Mouse (Mus musculus) limb, embryonic 11.5 days (tissue): ENCODE measurements around the gene Manf. TPM values are rescaled to one million over a fixed set of nuclear protein-coding genes. Genes with fewer than 3 reads are reported as not detected.
A peak's percentile ranks its signal among the peaks of the same experiment; 100 is the strongest.

ENCODE experiments used
- ATAC-seq: fragments of 200-750 bp; cut with Nextera tagmentation; 2 replicates; pipeline ENCODE4 v1.8.0; 2017; ENCODE audit warnings: low read depth; ENCODE audit not compliant: insufficient number of reproducible peaks, low FRiP score, low TSS enrichment
- DNase-seq: peaks from one replicate; pipeline ENCODE4 v3.0.0-alpha.2; 2015; ENCODE audit warnings: low spot score
- H3K27ac ChIP-seq: fragments of 300-500 bp; sonication (generic); replicated peaks from 2 replicates; pipeline ENCODE4 v1.5.1; 2014; ENCODE audit warnings: low read depth, mild to moderate bottlenecking, low read length
- H3K27me3 ChIP-seq: fragments of 300-500 bp; sonication (generic); 2 replicates; pipeline ENCODE4 v1.6.1; 2014; ENCODE audit warnings: mild to moderate bottlenecking, low read length, mixed read lengths; ENCODE audit not compliant: control insufficient read depth, insufficient read depth
- H3K36me3 ChIP-seq: fragments of 300-500 bp; sonication (generic); 2 replicates; pipeline ENCODE4 v1.6.1; 2014; ENCODE audit warnings: mild to moderate bottlenecking, low read length, moderate library complexity, mixed read lengths; ENCODE audit not compliant: control insufficient read depth, insufficient read depth
- H3K4me1 ChIP-seq: fragments of 300-500 bp; sonication (generic); 2 replicates; pipeline ENCODE4 v1.6.1; 2014; ENCODE audit warnings: low read length, mixed read lengths; ENCODE audit not compliant: control insufficient read depth, insufficient read depth
- H3K4me2 ChIP-seq: fragments of 300-500 bp; sonication (generic); 2 replicates; pipeline ENCODE4 v1.6.1; 2014; ENCODE audit warnings: low read depth, mild to moderate bottlenecking, moderate library complexity; ENCODE audit not compliant: severe bottlenecking
- H3K4me3 ChIP-seq: fragments of 300-500 bp; sonication (generic); 2 replicates; pipeline ENCODE4 v1.5.1; 2014; ENCODE audit warnings: low read depth, low read length
- H3K9ac ChIP-seq: fragments of 300-500 bp; sonication (generic); 2 replicates; pipeline ENCODE4 v1.6.1; 2014; ENCODE audit warnings: mild to moderate bottlenecking, low read length
- H3K9me3 ChIP-seq: fragments of 300-500 bp; sonication (generic); 2 replicates; pipeline ENCODE4 v1.6.1; 2016; ENCODE audit warnings: low read length; ENCODE audit not compliant: control insufficient read depth
- WGBS: fragments of 180-500 bp; shearing (Covaris S2); extraction: QIAGEN DNeasy Blood & Tissue Kit; methylation state at CpG from one replicate; pipeline ENCODE4 v1.1.7; 2014; 5-methylcytosine and 5-hydroxymethylcytosine counted together
- polyA plus RNA-seq: library from polyadenylated mRNA; unstranded; fragments of >200 nt; fragmentation: Nextera tagmentation; extraction: Ambion mirVana; gene quantifications from 2 replicates; pipeline ENCODE4 v1.2.1, GENCODE M21; 2014

Gene Manf
- polyA plus RNA-seq, 1 experiment from 2014 or later, result 331 TPM

- Histone ChIP-seq H3K36me3 (no peaks in the 10 kb centered on the region), H3K9me3 (no peaks in the 10 kb centered on the region), H3K4me2 (no peak overlapping the region), H3K27me3 (no peaks in the 10 kb centered on the region), H3K4me1 (no peaks in the 10 kb centered on the region), H3K27ac (no peak overlapping the region), H3K4me3 (no peak overlapping the region), H3K9ac (no peak overlapping the region)
- no peak for ATAC-seq
- no peak for DNase-seq
- WGBS, result 13% methylated on average over 1 of the region's 1 CpGs
Measured at GRCm38 (mm10) chr9:106903791-106904134, 12.0 kb upstream of the Manf start.

DNA sequence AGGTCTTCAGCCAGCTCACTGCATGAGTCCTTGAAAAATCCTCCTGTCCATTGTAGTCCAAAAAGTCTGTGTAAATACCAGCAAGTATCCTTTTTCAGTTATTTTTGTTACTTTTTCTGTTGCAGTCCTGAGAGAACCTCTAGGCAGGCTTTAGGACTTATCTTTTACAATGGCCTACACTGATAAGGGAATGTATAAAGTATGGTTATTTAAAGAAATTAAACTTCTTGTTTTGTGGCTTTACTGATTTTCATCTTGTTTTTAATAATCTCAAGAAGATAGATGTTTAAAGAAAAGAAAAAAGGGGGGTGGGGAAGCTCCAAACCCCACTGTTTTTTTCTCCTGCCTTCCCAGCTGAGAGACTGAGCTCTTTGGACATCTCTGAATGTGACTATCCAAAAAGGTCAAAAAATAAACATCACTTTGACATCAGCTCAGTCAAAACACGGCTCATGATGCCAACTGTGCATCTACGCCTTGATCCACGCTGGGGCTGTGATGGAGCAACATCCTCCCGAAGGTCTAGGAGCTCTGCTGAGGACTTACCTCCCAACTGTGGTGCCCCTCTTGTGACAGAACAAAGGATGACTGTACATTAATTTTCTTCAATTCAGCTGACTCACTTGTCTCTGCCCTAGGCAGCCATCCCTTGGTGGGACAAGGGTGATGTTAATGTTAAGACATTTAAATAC, 11.5 kb upstream of the Manf start:
- DNase-seq (no peak), ATAC-seq (no peak)
- H3K9ac ChIP-seq, result no peak overlapping the region
- no peaks in the 10 kb centered on the region for H3K27me3 ChIP-seq
- no peak overlapping the region for H3K4me3 ChIP-seq
- H3K4me2 ChIP-seq, result no peak overlapping the region
- no peaks in the 10 kb centered on the region for H3K9me3 ChIP-seq
- H3K36me3 ChIP-seq, result no peaks in the 10 kb centered on the region
- H3K27ac ChIP-seq, result no peak overlapping the region
- 80% methylated on average over 4 of the region's 4 CpGs for WGBS
- H3K4me1 ChIP-seq, result no peaks in the 10 kb centered on the region

DNA sequence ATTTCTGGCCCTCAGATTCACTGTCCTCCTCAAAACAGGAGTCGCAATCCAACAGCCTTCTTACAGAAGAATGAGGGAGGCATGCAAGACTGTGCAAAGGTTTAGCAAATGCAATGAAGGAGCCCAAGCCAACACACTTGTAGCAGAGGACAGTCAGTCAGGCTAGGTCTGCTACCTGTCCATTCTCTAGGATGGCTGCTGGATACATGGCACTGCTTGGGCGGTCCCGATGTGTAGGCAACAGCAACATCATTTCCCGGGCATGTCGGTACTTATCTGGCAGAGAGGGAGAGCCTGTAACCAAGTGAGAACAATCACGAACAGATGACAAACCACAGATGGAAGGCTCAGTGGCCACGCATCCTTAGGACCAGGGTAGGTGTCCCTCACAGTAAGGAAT, 9.8 kb upstream of the Manf start:
- no peak for ATAC-seq
- no peak overlapping the region for H3K27ac ChIP-seq
- no peaks in the 10 kb centered on the region for H3K27me3 ChIP-seq
- no peaks in the 10 kb centered on the region for H3K9me3 ChIP-seq
- DNase-seq, result no peak
- no peaks in the 10 kb centered on the region for H3K36me3 ChIP-seq
- no peaks in the 10 kb centered on the region for H3K4me1 ChIP-seq
- 92% methylated on average over 7 of the region's 7 CpGs for WGBS
- no peak overlapping the region for H3K4me3 ChIP-seq
- no peak overlapping the region for H3K9ac ChIP-seq
- no peak overlapping the region for H3K4me2 ChIP-seq

DNA sequence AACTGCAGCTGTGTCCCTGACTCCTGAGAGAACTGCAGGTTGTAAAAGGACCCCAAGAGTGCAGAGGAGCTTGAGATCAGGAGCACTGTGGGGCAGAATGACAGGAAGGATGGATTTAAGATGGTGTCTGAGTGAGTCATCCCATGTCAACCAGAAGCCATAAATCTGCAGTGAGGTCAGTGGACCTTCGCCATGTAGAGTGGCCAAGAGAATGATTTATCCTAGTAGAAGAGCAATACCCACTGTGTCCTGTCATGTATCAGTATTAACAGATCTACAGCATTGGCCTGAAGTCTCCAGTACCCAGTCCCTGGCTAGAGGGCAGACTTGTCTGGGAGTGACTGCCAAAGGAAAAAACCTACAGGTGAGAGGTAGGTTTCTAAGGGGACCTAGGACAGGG, 7.1 kb upstream of the Manf start:
- Histone ChIP-seq H3K9ac (no peak overlapping the region), H3K4me3 (no peak overlapping the region), H3K9me3 (no peaks in the 10 kb centered on the region), H3K27ac (no peak overlapping the region), H3K27me3 (no peaks in the 10 kb centered on the region), H3K4me2 (no peak overlapping the region), H3K4me1 (no peaks in the 10 kb centered on the region), H3K36me3 (no peaks in the 10 kb centered on the region)
- 84% methylated on average over 1 of the region's 1 CpGs for WGBS
- no peak for DNase-seq
- no peak for ATAC-seq

GRCm38 (mm10) chr9:106893327-106893726, 1.5 kb upstream of the Manf start:
- Histone ChIP-seq H3K4me2 (no peak overlapping the region; the same call in 1 of the 2 replicates), H3K4me3 (no peak overlapping the region)

DNA sequence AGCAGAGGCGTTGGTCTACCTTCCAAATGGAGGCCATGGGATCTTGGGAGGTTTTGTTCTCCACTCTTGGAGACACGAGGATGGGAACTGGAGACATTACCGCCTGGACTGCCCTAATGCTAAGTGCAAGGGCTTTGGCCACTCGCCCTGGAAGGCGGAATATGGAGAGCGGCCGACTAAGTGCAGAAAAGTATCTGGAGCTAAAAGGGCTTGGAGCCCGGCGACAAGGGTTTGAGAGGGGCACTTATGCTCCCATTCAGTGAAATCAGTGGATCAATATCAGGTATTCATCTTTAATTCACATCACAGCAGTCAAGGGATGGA, 735 bp upstream of the Manf start:
- Histone ChIP-seq H3K4me2 (peak overlapping the region; percentile 70), H3K4me3 (peak overlapping the region; percentile 93), H3K9me3 (no peaks in the 10 kb centered on the region), H3K27me3 (no peaks in the 10 kb centered on the region), H3K36me3 (peaks cover 11% of the 10 kb centered on the region; the same call in 1 of the 2 replicates), H3K9ac (peak overlapping the region; percentile 65), H3K27ac (peak overlapping the region; percentile 89), H3K4me1 (peaks cover 11% of the 10 kb centered on the region)
- under 1% methylated on average over 9 of the region's 9 CpGs for WGBS
- ATAC-seq (no peak), DNase-seq (no peak)

More at GRCm38 (mm10) chr9:106893327-106893726, 1.5 kb upstream of the Manf start:
- no peaks in the 10 kb centered on the region for H3K27me3 ChIP-seq
- peaks cover 11% of the 10 kb centered on the region for H3K4me1 ChIP-seq
- H3K36me3 ChIP-seq, result peaks cover 11% of the 10 kb centered on the region; the same call in 1 of the 2 replicates
- no peak for DNase-seq
- H3K27ac ChIP-seq, result no peak overlapping the region
- 59% methylated on average over 3 of the region's 3 CpGs for WGBS
- no peaks in the 10 kb centered on the region for H3K9me3 ChIP-seq
- no peak overlapping the region for H3K9ac ChIP-seq
- no peak for ATAC-seq

DNA sequence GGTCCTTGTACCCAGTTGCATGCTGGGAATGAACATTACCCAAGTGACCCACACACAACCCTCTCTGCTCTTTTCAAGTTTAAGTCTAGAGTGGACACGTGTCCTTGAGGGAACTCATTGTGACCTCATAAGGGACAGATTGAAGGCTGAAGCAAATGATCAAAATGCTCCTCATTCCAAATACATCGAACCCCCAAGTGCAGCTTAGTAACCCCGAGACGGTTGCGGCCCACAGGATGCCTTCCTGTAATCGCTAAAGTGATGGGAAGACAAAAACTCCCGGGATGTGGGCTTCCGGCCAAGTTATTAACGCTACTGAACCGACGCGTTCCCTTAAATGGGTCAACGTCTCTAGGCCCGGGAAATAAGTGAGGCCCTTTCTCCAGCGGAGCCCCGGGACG, 438 bp downstream of the Manf start:
- no peak for DNase-seq
- H3K4me2 ChIP-seq, result peak overlapping the region; percentile 70
- no peak for ATAC-seq

GRCm38 (mm10) chr9:106890496-106891240, 1.1 kb downstream of the Manf start:
- H3K4me2 ChIP-seq, result peak overlapping the region; percentile 70
- no peaks in the 10 kb centered on the region for H3K27me3 ChIP-seq
- H3K36me3 ChIP-seq, result peaks cover 11% of the 10 kb centered on the region; the same call in 1 of the 2 replicates
- H3K4me3 ChIP-seq, result peak overlapping the region; percentile 93
- 66% methylated on average over 8 of the region's 8 CpGs for WGBS
- H3K9me3 ChIP-seq, result no peaks in the 10 kb centered on the region
- DNase-seq (no peak), ATAC-seq (no peak)
- peak overlapping the region; percentile 95 for H3K9ac ChIP-seq
- no peak overlapping the region for H3K27ac ChIP-seq
- H3K4me1 ChIP-seq, result peaks cover 11% of the 10 kb centered on the region

More for the DNA sequence above, 438 bp downstream of the Manf start:
- H3K4me1 ChIP-seq, result peaks cover 11% of the 10 kb centered on the region
- H3K4me3 ChIP-seq, result peak overlapping the region; percentile 93
- H3K9ac ChIP-seq, result peak overlapping the region; percentile 95
- H3K9me3 ChIP-seq, result no peaks in the 10 kb centered on the region
- H3K36me3 ChIP-seq, result peaks cover 11% of the 10 kb centered on the region; the same call in 1 of the 2 replicates
- no peaks in the 10 kb centered on the region for H3K27me3 ChIP-seq
- H3K27ac ChIP-seq, result peak overlapping the region; percentile 64; the same call in 1 of the 2 replicates
- under 1% methylated on average over 17 of the region's 17 CpGs for WGBS
